Mouse (Mus musculus) myocyte (in vitro differentiated cells): ENCODE measurements around the gene Trf. TPM values are rescaled to one million over a fixed set of nuclear protein-coding genes. Genes with fewer than 3 reads are reported as not detected.

Source experiments
- H3K27me3 ChIP-seq: one replicate; pipeline ENCODE4 v1.6.1; 2011; ENCODE audit not compliant: control insufficient read depth, insufficient read depth, insufficient read length
- H3K36me3 ChIP-seq: one replicate; pipeline ENCODE4 v1.6.1; 2011; ENCODE audit not compliant: control insufficient read depth, insufficient read depth
- H3K4me2 ChIP-seq: one replicate; pipeline ENCODE4 v1.6.1; 2011; ENCODE audit warnings: low read depth, control low read depth
- H3K4me3 ChIP-seq: one replicate; pipeline ENCODE4 v1.5.1; 2011; ENCODE audit warnings: mild to moderate bottlenecking, control low read depth, moderate library complexity
- H3K79me2 ChIP-seq: one replicate; pipeline ENCODE4 v1.6.1; 2011; ENCODE audit not compliant: control insufficient read depth, insufficient read depth
- H3ac ChIP-seq: one replicate; pipeline ENCODE4 v1.6.1; 2011; ENCODE audit not compliant: control insufficient read depth, insufficient read length
- CEBPB ChIP-seq: IDR thresholded peaks from 2 replicates; pipeline ENCODE4 v1.6.1; 2011; ENCODE audit warnings: mild to moderate bottlenecking, moderate library complexity; ENCODE audit not compliant: poor library complexity, insufficient read depth, severe bottlenecking
- E2F4 ChIP-seq: IDR thresholded peaks from one replicate; pipeline ENCODE4 v1.6.1; 2011; ENCODE audit warnings: mild to moderate bottlenecking, control low read depth, moderate library complexity; ENCODE audit not compliant: insufficient read depth
- MAX ChIP-seq: IDR thresholded peaks from one replicate; pipeline ENCODE4 v1.6.1; 2011; ENCODE audit warnings: low read depth, mild to moderate bottlenecking, control low read depth
- MYOD1 ChIP-seq, 3 experiments: IDR thresholded peaks; one replicate each; pipeline ENCODE4 v1.6.1; 2011; ENCODE audit warnings: control low read depth in 2 of 3, low read depth in 2 of 3, mild to moderate bottlenecking in 2 of 3, moderate library complexity in 1 of 3; ENCODE audit not compliant: insufficient read length in 2 of 3, control insufficient read depth in 1 of 3
- MYOG ChIP-seq, 3 experiments: IDR thresholded peaks; one replicate each; pipeline ENCODE4 v1.6.1; 2011; ENCODE audit warnings: control low read depth in 2 of 3, low read depth in 2 of 3, mild to moderate bottlenecking in 2 of 3; ENCODE audit not compliant: insufficient read length in 2 of 3, control insufficient read depth in 1 of 3, insufficient read depth in 1 of 3
- POLR2A ChIP-seq: IDR thresholded peaks from one replicate; pipeline ENCODE4 v1.6.1; 2011; ENCODE audit warnings: low read depth, mild to moderate bottlenecking, control low read depth, moderate library complexity; ENCODE audit not compliant: insufficient read length
- POLR2AphosphoS2 ChIP-seq: IDR thresholded peaks from one replicate; pipeline ENCODE4 v1.6.1; 2011; ENCODE audit warnings: low read depth, control low read depth; ENCODE audit not compliant: insufficient read length
- REST ChIP-seq: IDR thresholded peaks from one replicate; pipeline ENCODE4 v1.6.1; 2011; ENCODE audit warnings: mild to moderate bottlenecking, control low read depth, moderate library complexity; ENCODE audit not compliant: insufficient read depth, insufficient read length
- SRF ChIP-seq: IDR thresholded peaks from one replicate; pipeline ENCODE4 v1.6.1; 2011; ENCODE audit warnings: low read depth; ENCODE audit not compliant: control insufficient read depth, insufficient read length
- TCF12 ChIP-seq: IDR thresholded peaks from one replicate; pipeline ENCODE4 v1.6.1; 2011; ENCODE audit warnings: mild to moderate bottlenecking, control low read depth; ENCODE audit not compliant: poor library complexity, insufficient read depth, severe bottlenecking
- TCF3 ChIP-seq: IDR thresholded peaks from one replicate; pipeline ENCODE4 v1.6.1; 2011; ENCODE audit warnings: low read depth, control low read depth; ENCODE audit not compliant: insufficient read length
- USF1 ChIP-seq: IDR thresholded peaks from one replicate; pipeline ENCODE4 v1.6.1; 2011; ENCODE audit warnings: low read depth, mild to moderate bottlenecking, control low read depth, moderate library complexity
- polyA plus RNA-seq: library from polyadenylated mRNA; unstranded; fragments of >200 nt; fragmentation: generic; extraction: Trizol; gene quantifications from one replicate; pipeline ENCODE4 v1.2.1, GENCODE M21; 2012; ENCODE audit warnings: missing spikeins

Trf gene
- polyA plus RNA-seq, 1 experiment = not detected

- Histone ChIP-seq H3K4me2 (no peak overlapping the region), H3K4me3 (no peak overlapping the region), H3K36me3 (no peaks in the 10 kb centered on the region), H3K79me2 (no peaks in the 10 kb centered on the region), H3ac (no peak overlapping the region), H3K27me3 (peaks cover 13% of the 10 kb centered on the region)
- TF ChIP-seq TCF12 (no peak), TCF3 (no peak), REST (no peak), POLR2A (no peak), SRF (no peak), MAX (no peak), CEBPB (no peak), MYOG (IDR thresholded peaks at IDR 0.05; ENCODE audit: control insufficient read depth in 1 of 3, insufficient read depth in 1 of 3, insufficient read length in 2 of 3, low read depth in 2 of 3) (no peak), MYOD1 (IDR thresholded peaks at IDR 0.05; ENCODE audit: control insufficient read depth in 1 of 3, insufficient read length in 2 of 3, low read depth in 2 of 3) (no peak), E2F4 (no peak)
Observed at GRCm38 (mm10) chr9:103226806-103227205, 3.4 kb downstream of the Trf start.

DNA sequence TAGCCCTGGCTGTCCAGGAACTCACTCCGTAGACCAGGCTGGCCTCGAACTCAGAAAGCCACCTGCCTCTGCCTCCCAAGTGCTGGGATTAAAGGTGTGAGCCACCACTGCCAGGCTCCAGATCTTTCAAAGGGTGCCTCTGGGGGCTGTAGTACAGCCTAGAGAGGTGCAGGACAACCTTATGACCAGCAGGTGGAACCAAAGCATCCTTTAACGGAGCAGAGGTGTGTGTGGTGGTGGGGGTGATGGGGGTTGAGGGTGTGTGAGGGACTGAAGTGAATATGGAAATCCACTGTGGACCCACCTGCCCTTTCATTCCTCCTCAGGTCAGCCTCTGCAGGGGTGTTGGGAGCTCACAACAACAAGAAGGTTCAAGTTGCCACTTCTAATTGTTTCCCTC is 4.8 kb downstream of the Trf start:
- Histone ChIP-seq H3K4me3 (no peak overlapping the region), H3K79me2 (no peaks in the 10 kb centered on the region), H3K27me3 (peaks cover 13% of the 10 kb centered on the region), H3ac (no peak overlapping the region), H3K4me2 (no peak overlapping the region), H3K36me3 (no peaks in the 10 kb centered on the region)
- no peak for TF ChIP-seq MYOG (IDR thresholded peaks at IDR 0.05; ENCODE audit: control insufficient read depth in 1 of 3, insufficient read depth in 1 of 3, insufficient read length in 2 of 3, low read depth in 2 of 3)
- TF ChIP-seq E2F4 = no peak
- TF ChIP-seq SRF = no peak
- TF ChIP-seq TCF3 = no peak
- no peak for TF ChIP-seq CEBPB
- no peak for TF ChIP-seq POLR2A
- no peak for TF ChIP-seq MYOD1 (IDR thresholded peaks at IDR 0.05; ENCODE audit: control insufficient read depth in 1 of 3, insufficient read length in 2 of 3, low read depth in 2 of 3)
- TF ChIP-seq MAX = no peak
- TF ChIP-seq USF1 = no peak
- TF ChIP-seq POLR2AphosphoS2 = no peak
- no peak for TF ChIP-seq REST
- no peak for TF ChIP-seq TCF12

DNA sequence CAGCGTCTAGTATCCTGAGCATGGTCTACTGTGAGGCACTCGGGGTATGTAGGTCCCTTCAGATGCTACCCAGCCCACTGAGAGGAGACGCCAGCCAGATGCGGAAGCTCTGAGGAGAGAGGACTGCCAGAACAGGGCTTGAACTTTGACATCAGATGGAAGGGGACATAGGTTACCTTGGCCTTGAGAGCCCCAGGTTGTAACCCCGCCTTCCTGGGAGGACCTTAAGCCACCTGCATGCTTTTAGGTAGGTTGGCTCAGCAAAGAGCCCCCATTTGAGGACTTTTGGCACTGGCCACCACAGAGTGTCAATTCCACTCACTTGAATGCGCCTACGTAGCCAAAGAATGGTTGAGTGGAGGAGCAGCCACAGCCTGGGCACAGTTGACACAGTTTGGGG is 5.5 kb downstream of the Trf start:
- Histone ChIP-seq H3K27me3 (peaks cover 14% of the 10 kb centered on the region), H3K36me3 (no peaks in the 10 kb centered on the region), H3K4me3 (no peak overlapping the region), H3ac (no peak overlapping the region), H3K79me2 (no peaks in the 10 kb centered on the region), H3K4me2 (no peak overlapping the region)
- TF ChIP-seq SRF = no peak
- no peak for TF ChIP-seq POLR2AphosphoS2
- TF ChIP-seq TCF12 = no peak
- TF ChIP-seq POLR2A = no peak
- TF ChIP-seq TCF3 = no peak
- TF ChIP-seq MAX = no peak

DNA sequence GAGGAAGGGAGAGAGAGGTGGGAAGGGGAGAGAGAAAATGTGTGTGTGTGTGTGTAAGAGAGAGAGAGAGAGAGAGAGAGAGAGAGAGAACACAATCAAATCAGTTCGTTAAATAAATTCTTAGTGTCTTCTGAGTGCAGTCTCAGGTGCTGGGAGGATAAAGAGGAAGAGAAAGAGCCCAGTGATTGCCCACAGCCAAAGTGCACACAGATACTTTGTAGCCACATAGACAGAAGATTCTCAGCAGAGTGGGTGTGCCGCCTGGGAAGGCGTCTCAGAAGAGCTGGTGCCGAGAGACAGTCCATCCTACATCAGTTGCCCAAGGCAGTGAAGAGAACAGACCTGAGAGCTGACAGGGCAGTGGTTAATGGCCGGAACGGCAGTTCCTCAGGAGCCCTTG is 16.0 kb downstream of the Trf start:
- H3K36me3 ChIP-seq = no peaks in the 10 kb centered on the region
- TF ChIP-seq MYOD1 (IDR thresholded peaks at IDR 0.05; ENCODE audit: control insufficient read depth in 1 of 3, insufficient read length in 2 of 3, low read depth in 2 of 3) = no peak
- TF ChIP-seq SRF = no peak
- no peak for TF ChIP-seq E2F4
- no peak for TF ChIP-seq TCF3
- no peak for TF ChIP-seq REST
- TF ChIP-seq POLR2A = no peak
- no peak for TF ChIP-seq MAX
- TF ChIP-seq POLR2AphosphoS2 = no peak
- no peak for TF ChIP-seq USF1
- no peak for TF ChIP-seq MYOG (IDR thresholded peaks at IDR 0.05; ENCODE audit: control insufficient read depth in 1 of 3, insufficient read depth in 1 of 3, insufficient read length in 2 of 3, low read depth in 2 of 3)
- no peak for TF ChIP-seq TCF12
- no peak for TF ChIP-seq CEBPB
- no peak overlapping the region for H3K4me3 ChIP-seq
- peaks cover 21% of the 10 kb centered on the region for H3K27me3 ChIP-seq
- H3ac ChIP-seq = no peak overlapping the region
- H3K4me2 ChIP-seq = no peak overlapping the region
- no peaks in the 10 kb centered on the region for H3K79me2 ChIP-seq

- peaks cover 21% of the 10 kb centered on the region for H3K27me3 ChIP-seq
Observed at GRCm38 (mm10) chr9:103213631-103214030, 16.6 kb downstream of the Trf start.

More at GRCm38 (mm10) chr9:103213631-103214030, 16.6 kb downstream of the Trf start:
- no peaks in the 10 kb centered on the region for H3K79me2 ChIP-seq
- no peak overlapping the region for H3K4me2 ChIP-seq
- TF ChIP-seq MAX = no peak
- no peak for TF ChIP-seq SRF
- no peak for TF ChIP-seq MYOG (IDR thresholded peaks at IDR 0.05; ENCODE audit: control insufficient read depth in 1 of 3, insufficient read depth in 1 of 3, insufficient read length in 2 of 3, low read depth in 2 of 3)
- TF ChIP-seq USF1 = no peak
- TF ChIP-seq CEBPB = no peak
- no peak for TF ChIP-seq TCF3
- no peak for TF ChIP-seq REST
- no peak for TF ChIP-seq MYOD1 (IDR thresholded peaks at IDR 0.05; ENCODE audit: control insufficient read depth in 1 of 3, insufficient read length in 2 of 3, low read depth in 2 of 3)
- H3K36me3 ChIP-seq = no peaks in the 10 kb centered on the region
- H3K4me3 ChIP-seq = no peak overlapping the region
- no peak overlapping the region for H3ac ChIP-seq
